Mouse (Mus musculus): ENCODE results near the gene Zfp108. TPM values are rescaled to one million over a fixed set of nuclear protein-coding genes. Genes with fewer than 3 reads are reported as not detected.

Zfp108 gene
- polyA plus RNA-seq, 1 experiment, result not detected

GRCm38 (mm10) chr7:24280031-24280857, 25.6 kb downstream of the Zfp108 start:
- Histone ChIP-seq H3K4me3 (ENCODE audit: insufficient read depth, low read depth, low read length) (no peak overlapping the region), H3K27ac (ENCODE audit: insufficient read depth, low read depth, low read length) (no peak overlapping the region), H3K4me1 (ENCODE audit: control insufficient read depth, insufficient read depth, low read length) (no peaks in the 10 kb centered on the region)
- TF ChIP-seq CTCF (IDR thresholded peaks at IDR 0.05; ENCODE audit: insufficient read depth, low read depth, low read length), result no peak
- no peak for TF ChIP-seq POLR2A (IDR thresholded peaks at IDR 0.05; ENCODE audit: insufficient read depth, low read depth, low read length)
- 57% methylated on average over 10 of the region's 10 CpGs for WGBS

DNA sequence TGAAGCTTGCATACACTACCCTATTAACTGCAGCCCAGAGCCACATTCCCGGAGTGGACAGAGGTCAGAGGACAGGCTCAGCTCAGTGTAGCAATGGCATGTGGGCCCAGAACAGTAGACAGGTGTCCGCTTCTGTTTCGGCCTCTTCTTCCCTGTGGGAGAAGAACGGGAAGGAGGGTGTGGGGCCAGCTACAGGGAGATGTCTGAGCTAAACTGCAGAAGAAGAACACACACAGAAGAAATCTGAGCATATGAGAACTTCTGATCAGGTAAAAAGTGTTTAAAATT, 26.2 kb downstream of the Zfp108 start:
- Histone ChIP-seq H3K4me3 (ENCODE audit: insufficient read depth, low read depth, low read length) (no peak overlapping the region), H3K27ac (ENCODE audit: insufficient read depth, low read depth, low read length) (no peak overlapping the region), H3K4me1 (ENCODE audit: control insufficient read depth, insufficient read depth, low read length) (no peaks in the 10 kb centered on the region)
- 58% methylated on average over 4 of the region's 4 CpGs for WGBS
- TF ChIP-seq CTCF (IDR thresholded peaks at IDR 0.05; ENCODE audit: insufficient read depth, low read depth, low read length) (no peak), POLR2A (IDR thresholded peaks at IDR 0.05; ENCODE audit: insufficient read depth, low read depth, low read length) (no peak)

- Histone ChIP-seq H3K27ac (ENCODE audit: insufficient read depth, low read depth, low read length) (no peak overlapping the region), H3K4me1 (ENCODE audit: control insufficient read depth, insufficient read depth, low read length) (no peaks in the 10 kb centered on the region), H3K4me3 (ENCODE audit: insufficient read depth, low read depth, low read length) (no peak overlapping the region)
- WGBS, result 54% methylated on average over 4 of the region's 4 CpGs
- TF ChIP-seq POLR2A (IDR thresholded peaks at IDR 0.05; ENCODE audit: insufficient read depth, low read depth, low read length) (no peak), CTCF (IDR thresholded peaks at IDR 0.05; ENCODE audit: insufficient read depth, low read depth, low read length) (no peak)
Observed at GRCm38 (mm10) chr7:24286090-24286489, 31.5 kb downstream of the Zfp108 start.

GRCm38 (mm10) chr7:24286916-24287315, 32.3 kb downstream of the Zfp108 start:
- TF ChIP-seq POLR2A (IDR thresholded peaks at IDR 0.05; ENCODE audit: insufficient read depth, low read depth, low read length), result no peak
- TF ChIP-seq CTCF (IDR thresholded peaks at IDR 0.05; ENCODE audit: insufficient read depth, low read depth, low read length), result no peak
- H3K4me1 ChIP-seq (ENCODE audit: control insufficient read depth, insufficient read depth, low read length), result no peaks in the 10 kb centered on the region
- 89% methylated on average over 4 of the region's 4 CpGs for WGBS
- no peak overlapping the region for H3K4me3 ChIP-seq (ENCODE audit: insufficient read depth, low read depth, low read length)
- H3K27ac ChIP-seq (ENCODE audit: insufficient read depth, low read depth, low read length), result no peak overlapping the region

- Histone ChIP-seq H3K4me3 (ENCODE audit: insufficient read depth, low read depth, low read length) (no peak overlapping the region), H3K27ac (ENCODE audit: insufficient read depth, low read depth, low read length) (no peak overlapping the region), H3K4me1 (ENCODE audit: control insufficient read depth, insufficient read depth, low read length) (no peaks in the 10 kb centered on the region)
- TF ChIP-seq CTCF (IDR thresholded peaks at IDR 0.05; ENCODE audit: insufficient read depth, low read depth, low read length), result no peak
- no peak for TF ChIP-seq POLR2A (IDR thresholded peaks at IDR 0.05; ENCODE audit: insufficient read depth, low read depth, low read length)
- WGBS, result 81% methylated on average over 5 of the region's 5 CpGs
Observed at GRCm38 (mm10) chr7:24287670-24288069, 33.1 kb downstream of the Zfp108 start.

DNA sequence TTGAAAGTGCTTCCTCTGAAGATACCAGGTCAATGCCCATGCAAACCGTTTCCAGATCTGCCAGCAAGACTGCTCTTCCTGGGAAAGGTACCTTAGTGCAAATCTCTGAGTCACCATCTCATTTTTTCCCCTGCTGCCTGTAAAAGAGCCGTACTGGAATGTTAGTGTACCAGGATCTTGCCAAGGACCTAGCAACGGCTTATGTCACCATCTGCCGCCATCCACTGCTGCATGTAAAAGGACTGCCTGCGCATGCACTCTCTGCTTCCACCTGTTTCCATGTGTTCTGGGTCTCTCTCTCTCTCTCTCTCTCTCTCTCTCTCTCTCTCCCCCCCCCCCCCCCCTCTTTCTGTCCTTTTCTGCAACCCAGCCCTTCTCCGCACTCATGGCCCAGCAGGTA, 33.9 kb downstream of the Zfp108 start:
- TF ChIP-seq POLR2A (IDR thresholded peaks at IDR 0.05; ENCODE audit: insufficient read depth, low read depth, low read length), result no peak
- TF ChIP-seq CTCF (IDR thresholded peaks at IDR 0.05; ENCODE audit: insufficient read depth, low read depth, low read length), result no peak
- Histone ChIP-seq H3K27ac (ENCODE audit: insufficient read depth, low read depth, low read length) (no peak overlapping the region), H3K4me1 (ENCODE audit: control insufficient read depth, insufficient read depth, low read length) (no peaks in the 10 kb centered on the region), H3K4me3 (ENCODE audit: insufficient read depth, low read depth, low read length) (no peak overlapping the region)
- WGBS, result 88% methylated on average over 6 of the region's 6 CpGs

DNA sequence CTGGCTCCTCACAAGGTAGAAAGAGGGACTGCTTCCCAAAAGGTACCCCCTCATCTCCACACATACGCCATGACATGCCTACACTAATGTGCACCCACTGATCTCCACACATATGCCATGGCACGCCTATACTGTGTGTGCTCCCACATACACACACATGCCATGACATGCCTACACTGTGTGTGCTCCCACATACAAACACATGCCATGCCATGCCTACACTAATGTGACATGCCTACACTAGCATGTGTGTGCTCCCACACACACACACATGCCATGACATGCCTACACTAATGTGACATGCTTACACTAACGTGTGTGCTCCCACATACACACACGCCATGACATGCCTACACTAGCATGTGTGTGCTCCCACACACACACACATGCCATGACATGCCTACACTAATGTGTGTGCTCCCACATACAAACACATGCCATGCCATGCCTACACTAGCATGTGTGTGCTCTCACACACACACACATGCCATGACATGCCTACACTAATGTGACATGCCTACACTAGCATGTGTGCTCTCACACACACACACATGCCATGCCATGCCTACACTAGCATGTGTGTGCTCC, 35.6 kb downstream of the Zfp108 start:
- H3K4me3 ChIP-seq (ENCODE audit: insufficient read depth, low read depth, low read length), result no peak overlapping the region
- WGBS, result 98% methylated on average over 4 of the region's 4 CpGs
- no peak overlapping the region for H3K27ac ChIP-seq (ENCODE audit: insufficient read depth, low read depth, low read length)
- no peak for TF ChIP-seq CTCF (IDR thresholded peaks at IDR 0.05; ENCODE audit: insufficient read depth, low read depth, low read length)
- no peak for TF ChIP-seq POLR2A (IDR thresholded peaks at IDR 0.05; ENCODE audit: insufficient read depth, low read depth, low read length)
- no peaks in the 10 kb centered on the region for H3K4me1 ChIP-seq (ENCODE audit: control insufficient read depth, insufficient read depth, low read length)

GRCm38 (mm10) chr7:24291387-24292090, 36.9 kb downstream of the Zfp108 start:
- no peaks in the 10 kb centered on the region for H3K4me1 ChIP-seq (ENCODE audit: control insufficient read depth, insufficient read depth, low read length)
- 91% methylated on average over 27 of the region's 27 CpGs for WGBS
- TF ChIP-seq POLR2A (IDR thresholded peaks at IDR 0.05; ENCODE audit: insufficient read depth, low read depth, low read length), result no peak
- no peak for TF ChIP-seq CTCF (IDR thresholded peaks at IDR 0.05; ENCODE audit: insufficient read depth, low read depth, low read length)
- H3K4me3 ChIP-seq (ENCODE audit: insufficient read depth, low read depth, low read length), result no peak overlapping the region
- H3K27ac ChIP-seq (ENCODE audit: insufficient read depth, low read depth, low read length), result no peak overlapping the region
